Mouse (Mus musculus) urinary bladder, postnatal 36 days (tissue): ENCODE results near the gene Opcml.

ENCODE experiments used
- DNase-seq, 2 experiments: peaks; one replicate each; pipeline ENCODE4 v3.0.0; 2022; ENCODE audit warnings: low spot score in 2 of 2, mixed read lengths in 1 of 2

Opcml gene

DNA sequence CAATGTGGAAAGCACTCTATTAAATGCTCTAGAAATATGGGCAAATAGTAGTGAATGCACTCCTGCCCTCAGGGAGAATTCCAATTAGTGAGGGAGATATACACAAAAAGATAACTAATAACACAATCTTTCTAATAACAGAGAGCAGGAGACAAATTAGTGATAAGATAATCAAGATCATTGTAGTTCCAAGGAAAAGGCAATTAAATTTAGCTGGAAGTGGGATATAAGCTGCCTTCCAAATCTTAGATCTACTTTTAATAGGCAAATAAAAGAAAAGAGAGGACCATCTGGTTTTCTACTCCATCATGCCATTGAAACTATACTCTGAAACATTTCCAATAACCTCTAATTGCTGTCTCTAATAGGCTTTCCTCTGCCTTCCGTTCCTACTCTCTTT lies 742.6 kb downstream of the Opcml start:
- no peak for DNase-seq

DNA sequence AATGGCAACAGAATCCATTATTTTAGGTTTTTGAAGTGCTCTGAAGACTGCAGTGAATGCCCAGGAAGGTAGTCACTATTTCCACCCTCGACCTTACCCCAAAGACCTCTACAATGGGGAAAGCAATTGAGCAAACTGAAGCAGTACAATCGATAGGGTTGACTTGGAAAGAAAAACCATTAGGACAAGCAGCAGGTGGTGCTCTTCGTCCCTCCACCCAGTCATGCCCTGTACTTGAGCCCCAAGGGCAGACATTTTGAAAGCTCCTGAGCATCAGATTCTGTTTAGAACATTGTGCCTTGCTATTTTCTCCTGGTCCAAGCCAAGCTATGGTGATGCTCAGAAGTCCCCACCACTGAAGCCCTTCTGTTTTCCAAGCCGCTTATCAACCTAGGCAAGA lies 744.4 kb downstream of the Opcml start:
- no peak for DNase-seq

GRCm38 (mm10) chr9:28536637-28537036 lies 746.1 kb downstream of the Opcml start:
- peak in 1 of 2 experiments; percentile 4 for DNase-seq

DNA sequence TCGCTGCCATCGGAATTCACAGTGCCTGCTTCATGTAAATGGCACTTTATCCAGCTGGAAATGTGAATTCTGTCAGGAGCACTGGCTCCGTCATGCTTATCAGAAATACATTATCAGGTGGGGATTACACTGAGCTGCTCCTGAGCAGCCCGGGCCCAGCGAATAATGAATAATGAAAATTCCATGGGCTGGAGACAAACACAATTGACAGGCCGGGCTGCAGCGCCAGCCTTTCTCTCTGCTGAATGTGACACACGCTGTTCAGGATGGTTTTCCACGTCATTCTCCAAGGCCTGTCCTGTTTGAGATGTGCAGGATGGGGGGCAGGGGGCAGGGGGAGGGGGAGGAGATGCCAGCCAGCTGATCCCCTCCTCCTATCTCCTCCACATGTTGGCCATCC lies 757.6 kb downstream of the Opcml start:
- DNase-seq, result no peak

DNA sequence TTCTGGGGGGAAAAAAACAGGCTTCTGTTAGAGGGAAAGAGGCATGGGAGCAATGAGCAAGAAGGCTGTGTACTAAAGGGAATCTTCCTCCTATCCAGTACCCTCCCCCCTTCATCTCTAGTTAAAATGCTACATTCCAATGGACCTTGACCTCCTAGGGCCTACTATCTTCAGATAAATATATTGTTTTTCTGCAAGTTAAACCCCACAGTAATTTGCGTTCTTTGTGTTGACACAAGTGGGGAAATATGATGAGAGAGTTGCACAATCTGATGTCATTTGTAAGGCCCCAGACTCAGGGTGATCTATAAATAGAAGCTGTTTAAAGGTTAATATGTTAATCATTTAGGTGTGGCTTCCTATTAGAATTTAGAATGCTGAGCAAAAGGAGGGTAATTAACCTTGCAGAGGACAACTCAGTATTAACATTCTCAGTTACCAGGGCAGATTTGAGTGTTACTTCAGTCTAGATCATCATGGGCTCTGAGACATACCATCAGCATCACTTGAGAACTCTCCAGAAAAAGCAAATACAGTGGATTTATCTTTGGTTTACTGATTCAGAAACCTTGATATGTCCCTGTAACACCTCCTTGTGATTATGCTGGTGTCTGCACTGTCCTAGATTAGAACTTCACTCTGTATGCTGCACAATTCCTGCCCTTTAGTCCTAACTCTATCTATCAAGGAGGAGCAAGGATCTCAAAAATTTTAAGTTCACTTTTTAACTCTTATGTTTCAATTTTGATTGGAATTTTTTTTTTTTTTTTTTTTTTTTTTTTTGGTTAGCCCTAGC lies 762.0 kb downstream of the Opcml start:
- no peak for DNase-seq

DNA sequence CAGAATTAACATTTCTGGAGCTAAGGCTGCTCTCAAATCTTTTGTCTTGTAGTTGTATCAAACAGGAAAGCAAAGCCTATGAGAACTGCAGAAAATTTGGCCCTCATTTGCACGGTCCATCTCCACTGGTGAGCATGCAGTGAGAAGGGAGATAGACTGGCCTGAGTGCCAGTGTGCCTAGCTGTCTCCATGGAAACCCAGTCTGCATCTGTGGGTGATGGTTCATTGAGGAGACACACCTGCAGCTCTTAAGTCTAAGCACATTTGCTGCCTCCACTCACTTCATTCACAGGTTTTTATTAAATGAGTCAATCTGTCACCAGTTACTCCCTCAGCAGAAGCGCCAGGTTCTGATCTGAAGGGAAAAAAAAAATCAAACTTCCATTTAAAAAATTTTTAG lies 768.1 kb downstream of the Opcml start:
- no peak for DNase-seq

DNA sequence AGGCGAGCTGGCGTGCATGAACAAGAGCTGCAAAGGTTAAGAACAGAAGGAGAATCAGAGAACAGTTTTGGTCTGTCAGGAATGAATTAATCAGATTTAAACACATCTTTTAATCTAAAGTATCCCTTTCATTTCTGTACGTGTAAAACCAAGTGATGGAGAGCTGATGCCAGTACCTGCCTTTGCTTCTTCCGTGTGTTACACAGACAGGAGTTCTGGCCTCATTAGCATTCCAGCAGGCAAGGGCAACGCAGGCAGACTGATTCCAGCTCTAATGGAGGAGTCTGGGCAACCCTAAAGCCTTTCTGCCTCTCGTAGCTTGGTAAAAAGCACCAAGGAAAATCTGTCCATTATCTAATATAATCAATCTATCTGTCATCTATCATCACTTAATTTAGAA lies 771.2 kb downstream of the Opcml start:
- DNase-seq, result no peak

GRCm38 (mm10) chr9:28563066-28563683 lies 772.6 kb downstream of the Opcml start:
- DNase-seq, result no peak

DNA sequence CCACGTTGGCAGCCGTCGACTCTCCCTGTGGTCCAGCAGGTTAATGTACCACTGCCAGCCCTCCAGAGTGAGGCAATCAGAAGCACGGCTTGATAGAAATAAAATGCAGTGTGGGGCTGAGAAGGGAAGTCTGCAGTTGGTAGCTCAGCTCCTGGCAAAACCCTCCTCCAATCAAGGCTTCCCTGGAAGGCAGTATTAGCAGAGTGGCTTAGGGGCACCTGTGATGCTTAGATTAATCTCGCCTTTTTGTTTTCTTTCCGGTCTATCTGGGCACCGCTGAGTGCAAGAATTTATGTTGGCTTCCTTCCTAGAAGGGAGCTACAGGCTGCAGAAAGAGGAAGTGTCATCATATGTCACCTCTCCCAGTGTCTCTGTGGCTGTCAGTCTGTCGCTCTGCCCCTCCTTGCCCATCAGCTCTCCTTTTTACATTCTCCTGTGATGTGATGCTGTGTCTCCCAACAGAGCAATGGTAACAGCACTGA lies 778.5 kb downstream of the Opcml start:
- DNase-seq, result no peak

DNA sequence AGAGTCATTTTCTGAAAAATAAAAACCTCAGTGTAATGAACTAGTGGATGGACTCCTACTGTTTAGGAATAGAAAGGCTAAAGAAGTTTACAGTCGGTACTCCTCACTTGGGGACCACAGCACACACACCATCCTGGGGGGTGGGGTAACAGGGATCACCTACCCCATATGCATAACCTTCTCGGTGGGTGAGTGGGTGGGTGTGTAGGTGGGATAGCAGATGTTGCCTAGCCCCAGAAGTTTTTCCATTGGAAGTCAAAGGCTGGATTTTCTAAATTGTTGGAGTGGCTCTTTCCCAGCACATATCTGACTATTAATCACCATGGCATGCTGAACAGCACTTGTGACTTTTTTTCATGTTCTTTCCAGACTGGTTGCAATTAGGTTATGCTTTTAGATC lies 779.2 kb downstream of the Opcml start:
- no peak for DNase-seq

GRCm38 (mm10) chr9:28571682-28572081 lies 781.1 kb downstream of the Opcml start:
- no peak for DNase-seq

GRCm38 (mm10) chr9:28572136-28572774 lies 781.7 kb downstream of the Opcml start:
- no peak for DNase-seq

DNA sequence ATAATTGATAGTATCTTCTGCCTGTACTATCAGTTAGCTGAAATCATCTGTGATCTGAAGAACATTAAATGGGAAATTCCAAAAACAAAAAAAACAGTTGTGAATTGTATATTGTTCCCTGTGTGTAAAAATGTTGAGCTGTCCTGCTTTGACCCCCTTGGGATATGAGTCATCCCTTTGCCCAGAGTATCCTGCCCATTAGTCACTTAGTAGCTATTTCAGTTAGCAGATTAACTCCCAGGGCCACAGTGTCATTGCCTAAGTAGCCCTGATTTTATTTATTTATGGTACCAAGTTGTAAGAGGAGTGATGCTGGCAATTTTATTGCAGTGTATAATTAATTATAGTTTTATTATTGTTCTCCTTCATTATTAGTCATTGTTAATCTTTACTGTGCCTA lies 788.2 kb downstream of the Opcml start:
- no peak for DNase-seq

DNA sequence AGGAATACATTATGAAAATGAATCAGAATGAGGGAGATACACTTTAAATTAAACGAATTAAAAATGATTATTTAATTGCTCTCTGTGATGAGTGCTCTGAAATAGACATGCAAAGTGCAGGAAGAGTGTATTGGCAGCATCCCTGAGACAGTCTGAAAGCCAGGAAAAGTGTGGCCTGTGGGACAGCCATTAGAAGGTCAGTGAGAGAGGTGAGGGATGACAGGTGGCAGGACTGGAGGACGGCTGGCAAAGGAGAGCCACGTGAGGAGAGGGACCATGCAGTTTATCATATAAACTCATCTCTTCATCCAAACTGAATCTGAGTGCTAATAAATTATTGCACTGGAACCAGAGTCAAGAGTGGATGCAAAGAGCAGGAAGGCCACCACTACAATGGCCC lies 796.7 kb downstream of the Opcml start:
- no peak for DNase-seq

- DNase-seq, result no peak
Observed at GRCm38 (mm10) chr9:28587857-28588388, 797.3 kb downstream of the Opcml start.

- DNase-seq, result no peak
Observed at GRCm38 (mm10) chr9:28588488-28588887, 797.9 kb downstream of the Opcml start.

DNA sequence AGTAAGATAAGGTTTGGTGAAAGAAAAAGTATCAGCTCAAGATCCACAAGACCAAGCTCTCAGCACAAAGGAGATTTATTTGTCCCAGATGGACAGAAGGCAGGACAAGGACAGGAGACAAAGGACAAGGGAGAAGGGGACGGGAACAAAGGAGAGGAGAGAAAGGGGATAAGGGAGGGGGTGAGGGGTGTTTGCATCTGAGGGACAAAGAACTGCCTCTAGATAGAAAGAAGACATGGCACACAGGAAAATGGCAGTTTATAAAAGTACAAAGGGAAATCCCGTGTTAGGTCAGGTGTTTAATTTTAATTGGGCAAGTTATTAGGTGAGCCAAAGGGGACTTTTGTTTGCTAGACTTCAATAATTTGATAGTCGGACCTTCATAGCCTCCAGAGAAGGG lies 801.6 kb downstream of the Opcml start:
- no peak for DNase-seq

DNA sequence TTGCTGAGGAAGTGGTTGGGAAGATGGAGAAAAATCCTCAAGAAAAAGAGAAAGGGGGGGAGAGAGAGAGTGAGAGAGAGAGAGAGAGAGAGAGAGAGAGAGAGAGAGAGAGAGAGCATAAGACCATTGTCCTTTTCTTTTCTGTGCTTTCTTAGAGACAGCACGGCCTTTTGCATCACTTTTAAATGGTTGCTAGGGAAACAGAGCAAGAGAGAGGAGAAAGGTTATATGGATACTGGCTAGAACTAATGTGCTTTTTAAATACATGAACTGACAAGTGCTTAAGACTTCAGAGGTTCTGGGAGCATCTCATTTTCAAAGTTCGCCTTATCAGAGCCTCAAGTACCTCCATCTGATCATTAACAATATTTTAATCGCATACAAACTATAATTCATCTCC lies 804.5 kb downstream of the Opcml start:
- DNase-seq, result no peak

DNA sequence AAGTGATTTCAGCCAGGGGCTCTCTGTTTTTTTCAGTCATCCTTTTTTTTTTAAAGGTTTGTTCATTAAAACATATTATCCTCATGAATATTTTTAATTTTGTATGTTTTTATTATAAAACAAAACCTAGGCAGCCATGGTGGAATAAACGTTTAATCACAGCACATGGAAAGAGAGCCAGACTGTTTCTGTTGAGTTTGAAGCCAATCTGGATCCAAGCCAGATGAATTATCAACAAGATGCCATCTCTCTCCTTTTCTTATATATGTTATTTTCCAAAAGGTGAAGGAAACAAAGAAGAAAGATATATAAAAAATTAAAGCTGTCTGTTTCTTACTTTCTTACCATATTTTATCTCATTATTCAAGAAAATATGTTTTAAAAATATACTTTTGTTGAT lies 815.0 kb downstream of the Opcml start:
- DNase-seq, result no peak

DNA sequence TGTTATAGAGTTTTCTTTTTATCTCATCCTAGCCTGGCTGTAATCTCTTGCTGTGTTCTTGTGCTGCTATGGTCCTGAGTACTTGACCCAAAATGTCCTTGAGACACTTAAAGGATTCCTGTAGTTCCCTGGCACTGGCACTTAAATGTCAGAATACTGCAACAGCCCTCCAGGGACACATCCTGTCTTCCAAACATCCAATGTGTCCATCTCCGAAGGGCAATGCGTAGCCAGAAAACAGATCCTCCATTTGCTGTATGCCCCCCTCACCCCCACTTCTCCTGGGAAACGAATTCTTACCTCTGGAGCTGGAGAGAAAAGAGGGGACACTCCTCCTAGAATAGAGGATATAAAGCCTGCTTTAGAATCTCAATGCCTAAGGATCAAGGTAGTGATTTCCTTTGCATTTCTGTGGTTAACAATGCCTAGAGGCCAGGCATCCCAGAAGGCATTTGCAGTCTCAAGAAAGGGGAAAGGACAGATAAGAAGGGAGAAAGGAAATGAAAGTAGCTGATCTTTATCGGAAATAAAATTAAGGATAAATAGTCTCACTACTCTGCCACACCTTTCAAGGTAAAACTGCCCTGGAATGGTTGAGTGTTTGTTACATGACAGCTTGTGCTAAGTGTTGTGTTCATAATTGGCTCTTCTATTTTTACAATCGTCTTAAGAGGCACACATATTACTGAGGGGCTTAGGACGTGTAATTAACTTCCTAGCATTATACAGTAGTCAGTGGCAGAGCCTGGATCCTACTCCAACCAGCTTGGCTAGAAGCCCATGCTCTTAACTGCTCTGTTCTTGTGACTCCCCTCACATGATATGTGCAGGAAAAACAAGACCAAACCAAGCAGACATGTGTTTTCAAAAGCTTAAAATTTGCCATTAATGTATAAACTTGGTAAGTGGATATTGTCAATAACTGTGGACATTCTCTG lies 823.4 kb downstream of the Opcml start:
- DNase-seq, result no peak

GRCm38 (mm10) chr9:28615447-28615846 lies 824.9 kb downstream of the Opcml start:
- DNase-seq, result no peak

GRCm38 (mm10) chr9:28617666-28618065 lies 827.1 kb downstream of the Opcml start:
- DNase-seq, result no peak
